Mouse (Mus musculus): ENCODE results near the gene Gxylt2.
A peak's percentile ranks its signal among the peaks of the same experiment; 100 is the strongest.

Gxylt2 gene

GRCm38 (mm10) chr6:100704574-100705365, at the start of gene Gxylt2:
Gxylt2 (plus strand) TSS chr6:100704734.
- peak; percentile 88 for DNase-seq (ENCODE audit: low read depth)

DNA sequence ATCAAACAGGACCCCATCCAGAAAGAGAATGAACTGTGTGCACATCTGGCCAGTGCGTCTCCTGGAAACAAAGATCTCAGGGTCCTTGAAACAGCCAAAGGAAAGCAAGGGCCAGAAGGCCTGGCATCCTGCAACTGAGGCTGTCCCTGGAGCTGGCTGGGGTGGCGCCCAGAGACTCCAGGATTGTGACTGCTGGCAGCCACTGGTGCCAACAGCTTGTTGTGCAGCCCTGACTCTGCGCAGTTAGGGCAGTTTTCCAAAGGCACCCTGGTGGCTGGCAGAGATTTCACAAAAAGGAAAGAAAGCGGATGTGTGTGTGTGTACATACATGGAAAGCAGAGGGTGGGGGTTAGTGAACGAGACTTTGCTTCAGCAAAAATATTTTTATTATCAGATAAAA, 44.1 kb upstream of the Gxylt2 start:
- no peak for DNase-seq (ENCODE audit: low read depth)

DNA sequence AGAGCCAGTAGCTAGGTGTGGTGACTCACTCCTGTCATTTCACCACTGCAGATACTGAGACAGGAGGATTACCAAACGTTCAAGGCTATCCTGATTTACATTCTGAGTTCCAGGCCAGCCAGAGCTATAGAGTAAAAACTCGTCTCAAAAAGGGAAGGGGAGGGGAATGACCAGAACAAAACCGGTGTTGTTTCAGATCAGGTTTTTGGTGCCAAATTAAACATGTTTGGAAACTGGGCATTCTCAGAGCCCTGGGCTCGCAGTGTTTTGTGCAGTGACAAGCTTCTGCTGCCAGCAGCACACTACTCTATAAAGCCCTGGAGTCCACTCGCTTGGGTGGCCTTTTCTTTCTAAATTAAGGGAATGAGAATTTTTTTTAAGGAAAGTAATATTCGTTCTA, 42.3 kb upstream of the Gxylt2 start:
- peak; percentile 23 for DNase-seq (ENCODE audit: low read depth)

DNA sequence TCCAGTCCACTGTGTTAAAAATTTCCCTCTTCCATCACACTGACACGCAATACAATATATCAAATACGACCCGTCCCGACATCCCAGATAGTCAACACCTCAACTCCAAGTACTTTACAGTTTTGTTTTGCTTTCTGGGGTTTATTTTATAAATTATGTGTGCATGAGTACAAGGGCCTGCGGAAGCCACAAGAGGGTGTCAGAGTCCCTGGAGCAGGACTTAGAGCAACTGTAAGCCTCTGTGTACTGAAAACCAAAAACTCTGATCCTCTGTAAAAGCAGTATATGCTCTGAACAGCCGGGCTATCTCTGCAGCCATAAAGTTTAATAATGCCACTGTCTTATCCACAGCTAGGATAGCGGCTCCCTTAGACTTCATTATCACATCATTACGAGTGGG, 36.9 kb upstream of the Gxylt2 start:
- peak; percentile 68 for DNase-seq (ENCODE audit: low read depth)

GRCm38 (mm10) chr6:100668858-100669257, 35.7 kb upstream of the Gxylt2 start:
- no peak for DNase-seq (ENCODE audit: low read depth)

- DNase-seq (ENCODE audit: low read depth), result peak; percentile 66
Measured at GRCm38 (mm10) chr6:100670370-100670841, 34.1 kb upstream of the Gxylt2 start.

GRCm38 (mm10) chr6:100670880-100671344, 33.6 kb upstream of the Gxylt2 start, which contains the start of gene Shq1:
Shq1 (minus strand) TSS chr6:100671157.
- peak; percentile 96 for DNase-seq (ENCODE audit: low read depth)

DNA sequence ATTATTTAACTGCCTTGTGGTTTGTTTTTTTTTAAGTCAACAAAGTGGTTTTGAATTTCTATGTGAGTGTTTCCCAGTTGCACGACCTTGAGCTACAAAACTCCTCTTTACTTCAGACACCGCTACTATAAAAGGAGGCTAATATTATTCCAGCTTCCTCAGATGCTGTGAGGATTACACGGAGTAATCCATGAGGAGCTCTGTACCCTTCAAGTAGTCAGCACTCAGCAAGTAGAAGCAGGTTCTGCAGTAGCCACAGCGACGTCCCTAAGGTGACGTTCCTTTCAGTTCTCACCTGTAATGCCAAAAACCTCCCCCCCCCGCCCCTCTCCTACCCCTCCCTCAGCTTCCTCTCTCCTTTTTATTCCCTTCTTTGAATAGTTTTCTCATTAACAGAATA, 33.1 kb upstream of the Gxylt2 start:
- no peak for DNase-seq (ENCODE audit: low read depth)

DNA sequence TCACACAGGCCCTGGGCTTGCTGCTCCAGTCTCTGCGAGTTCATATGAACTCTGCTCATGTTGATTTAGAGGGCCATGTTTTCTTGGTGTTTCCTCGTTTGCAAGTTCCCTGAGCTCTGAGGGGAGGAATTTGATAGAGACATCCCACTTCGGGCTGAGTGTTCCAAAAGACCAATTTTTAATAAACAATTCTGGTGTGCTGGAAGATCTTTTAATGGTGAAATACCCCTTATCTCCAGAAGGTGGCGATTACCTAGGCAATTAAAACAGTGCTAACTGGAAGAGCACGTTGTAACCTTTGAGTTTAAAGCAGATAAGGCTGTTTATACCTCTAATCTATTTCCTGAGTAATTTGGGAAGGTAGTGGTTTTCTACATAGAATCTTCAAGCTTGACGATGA, 29.6 kb upstream of the Gxylt2 start:
- DNase-seq (ENCODE audit: low read depth), result peak; percentile 77

GRCm38 (mm10) chr6:100676461-100676860, 28.1 kb upstream of the Gxylt2 start:
- DNase-seq (ENCODE audit: low read depth), result no peak

DNA sequence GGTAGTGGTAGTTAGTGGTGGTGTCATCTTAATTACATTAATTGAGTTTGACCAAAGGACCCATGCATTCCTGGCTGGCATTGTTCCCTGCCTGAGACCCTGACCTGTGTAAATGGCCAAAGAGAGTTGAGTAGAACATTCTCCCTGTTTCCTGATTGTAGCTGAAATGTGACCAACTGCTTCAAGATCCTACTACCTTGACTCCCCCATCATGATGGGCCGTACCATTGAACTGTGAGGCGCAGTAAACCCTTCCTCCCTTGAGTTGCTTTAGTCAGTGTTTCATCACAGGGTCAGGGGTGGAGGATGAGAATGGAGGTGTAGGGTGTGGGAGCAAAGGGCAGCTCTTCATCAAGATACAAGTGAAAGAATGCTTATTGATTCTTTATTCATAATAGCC, 25.9 kb upstream of the Gxylt2 start:
- no peak for DNase-seq (ENCODE audit: low read depth)

GRCm38 (mm10) chr6:100686341-100686740, 18.2 kb upstream of the Gxylt2 start:
- no peak for DNase-seq (ENCODE audit: low read depth)

GRCm38 (mm10) chr6:100699986-100700385, 4.5 kb upstream of the Gxylt2 start:
- DNase-seq (ENCODE audit: low read depth), result no peak

GRCm38 (mm10) chr6:100700774-100701173, 3.8 kb upstream of the Gxylt2 start:
- no peak for DNase-seq (ENCODE audit: low read depth)

GRCm38 (mm10) chr6:100704197-100704573, 349 bp upstream of the Gxylt2 start:
- DNase-seq (ENCODE audit: low read depth), result no peak

DNA sequence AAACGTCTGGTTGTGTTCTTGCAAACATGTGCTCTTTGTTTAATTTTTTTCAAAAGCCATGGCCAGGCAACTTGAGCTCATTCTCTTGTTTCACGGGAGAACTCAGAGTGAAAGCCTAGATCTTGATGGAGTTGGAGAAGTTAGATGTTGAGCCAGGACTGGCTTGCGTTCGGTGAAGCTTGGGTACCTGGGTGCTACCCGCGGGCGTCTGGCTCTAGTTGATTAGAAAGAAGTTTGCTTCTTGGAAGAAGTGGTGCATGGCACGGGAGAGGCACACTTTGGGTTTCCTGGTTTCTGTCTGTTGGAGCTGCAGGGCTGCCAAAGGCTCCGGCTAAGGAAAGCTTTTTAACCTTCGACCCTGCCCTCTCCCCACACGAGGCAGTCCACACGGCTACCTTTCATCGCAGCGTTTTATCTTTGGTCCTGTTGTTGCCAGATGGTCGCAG, 855 bp downstream of the Gxylt2 start:
- peak; percentile 41 for DNase-seq (ENCODE audit: low read depth)

- DNase-seq (ENCODE audit: low read depth), result peak; percentile 42
Measured at GRCm38 (mm10) chr6:100706861-100707260, 2.3 kb downstream of the Gxylt2 start.

DNA sequence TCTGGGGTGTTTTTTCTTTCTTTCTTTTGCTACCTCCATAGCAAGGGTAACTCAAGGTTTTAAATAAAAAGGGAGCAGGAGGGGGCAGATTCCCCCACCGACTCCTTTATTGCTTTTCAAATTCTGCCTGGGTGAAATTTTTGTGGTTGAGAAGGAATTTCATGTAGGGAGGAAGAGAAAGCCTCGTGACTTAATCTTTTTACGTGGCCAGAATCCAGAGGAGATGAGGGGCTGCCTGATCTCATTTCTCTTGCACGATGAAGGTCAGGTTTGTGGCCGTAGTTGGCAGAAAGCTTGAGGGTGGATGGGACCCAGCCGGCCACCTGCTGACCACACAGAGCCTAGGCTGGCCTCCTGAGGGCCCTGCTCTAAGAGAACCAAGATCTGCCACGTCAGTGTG, 3.0 kb downstream of the Gxylt2 start:
- DNase-seq (ENCODE audit: low read depth), result peak; percentile 96

- no peak for DNase-seq (ENCODE audit: low read depth)
Measured at GRCm38 (mm10) chr6:100708248-100708647, 3.7 kb downstream of the Gxylt2 start.

DNA sequence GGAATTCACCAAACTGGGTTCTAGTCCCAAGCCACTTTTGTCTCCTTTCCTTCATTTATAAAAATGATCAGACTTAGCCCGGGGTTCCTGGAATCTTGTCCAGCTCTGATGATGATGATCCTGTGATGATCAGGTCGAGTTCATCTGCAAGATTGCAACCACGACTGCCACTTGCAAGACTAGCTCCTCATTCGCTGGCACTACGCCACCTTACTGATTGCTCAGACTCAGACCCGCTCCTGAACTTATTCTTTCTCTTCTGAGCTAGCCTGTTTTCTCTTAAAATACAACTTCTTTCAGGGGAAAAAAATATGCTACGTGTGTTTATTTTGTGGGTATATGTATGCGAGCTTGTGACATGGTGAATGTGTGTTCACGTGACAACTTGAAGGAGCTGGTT, 4.5 kb downstream of the Gxylt2 start:
- peak; percentile 77 for DNase-seq (ENCODE audit: low read depth)

- peak; percentile 89 for DNase-seq (ENCODE audit: low read depth)
Measured at GRCm38 (mm10) chr6:100709483-100709882, 4.9 kb downstream of the Gxylt2 start.

DNA sequence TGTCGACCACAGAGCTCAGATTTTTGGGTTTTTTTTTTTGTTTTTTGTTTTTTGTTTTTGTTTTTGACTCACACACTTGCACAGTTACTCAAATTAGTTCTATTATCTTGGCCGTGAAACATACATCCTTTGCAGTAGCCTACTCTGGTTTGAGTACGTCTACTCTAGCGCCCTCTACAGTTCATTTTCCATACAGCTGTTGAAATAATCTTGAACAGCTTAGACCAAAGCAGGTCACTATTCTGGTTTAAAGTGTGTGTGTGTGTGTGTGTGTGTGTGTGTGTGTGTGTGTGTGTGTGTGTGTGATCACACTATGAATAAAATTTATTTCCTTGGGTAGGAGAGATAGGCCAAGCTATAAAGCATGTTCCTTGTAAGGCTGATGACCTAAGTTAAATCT, 5.6 kb downstream of the Gxylt2 start:
- DNase-seq (ENCODE audit: low read depth), result peak; percentile 54

GRCm38 (mm10) chr6:100710866-100711265, 6.3 kb downstream of the Gxylt2 start:
- DNase-seq (ENCODE audit: low read depth), result no peak

Data from NIH3T3 (cell line).